Mouse (Mus musculus) liver, adult 2 months (tissue): ENCODE results near the gene Mrpl50.

Experiments
- CTCF ChIP-seq: fragments of 200-500 bp; IDR thresholded peaks from 2 replicates; pipeline ENCODE4 v1.5.1; 2011; ENCODE audit warnings: low read depth, low read length, control low read depth
- POLR2A ChIP-seq: fragments of 200-500 bp; IDR thresholded peaks from 2 replicates; pipeline ENCODE4 v1.6.1; 2011; ENCODE audit warnings: low read length, control low read depth; ENCODE audit not compliant: insufficient read depth; ENCODE audit errors: extremely low read depth

- no peak for TF ChIP-seq POLR2A
- TF ChIP-seq CTCF, result no peak
Measured at GRCm38 (mm10) chr4:49469435-49470151, 51.3 kb downstream of the Mrpl50 start.
